Mouse (Mus musculus): ENCODE results near the gene Klhl2. TPM values are rescaled to one million over a fixed set of nuclear protein-coding genes. Genes with fewer than 3 reads are reported as not detected.
A peak's percentile ranks its signal among the peaks of the same experiment; 100 is the strongest.

Gene Klhl2
- polyA plus RNA-seq, 1 experiment from 2014 or later: 28.7 TPM

DNA sequence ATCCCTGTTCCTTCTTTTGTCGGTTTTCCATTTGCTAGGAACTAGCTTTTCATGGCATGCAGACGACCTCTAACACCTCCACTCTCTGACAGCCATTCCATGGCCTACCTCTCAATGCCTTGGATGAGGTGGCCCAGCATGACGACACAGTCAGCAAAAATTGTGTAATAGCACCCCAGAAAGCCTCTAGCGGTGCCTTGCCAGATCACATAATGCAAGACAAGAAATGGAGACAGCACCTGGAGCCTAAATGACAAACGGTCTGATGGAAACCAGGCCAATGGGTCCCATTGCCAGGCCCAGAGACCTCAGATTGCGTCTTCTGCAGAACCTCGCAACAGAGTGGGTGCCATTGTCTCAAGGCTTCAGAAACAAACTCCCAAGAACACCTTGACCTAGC, 137.3 kb downstream of the Klhl2 start:
- H3K9ac ChIP-seq: no peak overlapping the region
- H3K4me3 ChIP-seq: no peak overlapping the region
- no peaks in the 10 kb centered on the region for H3K27me3 ChIP-seq
- WGBS: 91% methylated on average over 7 of the region's 7 CpGs
- no peak overlapping the region for H3K4me2 ChIP-seq (replicated peaks)
- peaks cover 12% of the 10 kb centered on the region for H3K36me3 ChIP-seq
- no peak for ATAC-seq (ENCODE audit: low FRiP score)
- H3K9me3 ChIP-seq (replicated peaks): no peaks in the 10 kb centered on the region; the same call in 1 of the 2 replicates
- no peaks in the 10 kb centered on the region for H3K4me1 ChIP-seq
- H3K27ac ChIP-seq: no peak overlapping the region

GRCm38 (mm10) chr8:64711544-64711943, 138.3 kb downstream of the Klhl2 start:
- Histone ChIP-seq H3K9ac (no peak overlapping the region), H3K4me2 (replicated peaks) (no peak overlapping the region), H3K4me3 (no peak overlapping the region), H3K27ac (no peak overlapping the region), H3K4me1 (no peaks in the 10 kb centered on the region), H3K27me3 (no peaks in the 10 kb centered on the region), H3K36me3 (peaks cover 2% of the 10 kb centered on the region), H3K9me3 (replicated peaks) (no peaks in the 10 kb centered on the region; the same call in 1 of the 2 replicates)
- WGBS: 45% methylated on average over 1 of the region's 1 CpGs
- no peak for ATAC-seq (ENCODE audit: low FRiP score)

- no peaks in the 10 kb centered on the region for H3K36me3 ChIP-seq
- no peaks in the 10 kb centered on the region for H3K27me3 ChIP-seq
- no peak overlapping the region for H3K4me3 ChIP-seq
- no peaks in the 10 kb centered on the region for H3K9me3 ChIP-seq (replicated peaks)
- no peaks in the 10 kb centered on the region for H3K4me1 ChIP-seq
- H3K4me2 ChIP-seq (replicated peaks): no peak overlapping the region
- ATAC-seq (ENCODE audit: low FRiP score): no peak
- no peak overlapping the region for H3K27ac ChIP-seq
- no peak overlapping the region for H3K9ac ChIP-seq
These were observed 142.3 kb downstream of the Klhl2 start for GRCm38 (mm10) chr8:64707481-64707880.

GRCm38 (mm10) chr8:64703191-64703590, 146.6 kb downstream of the Klhl2 start:
- no peak for ATAC-seq (ENCODE audit: low FRiP score)
- WGBS: 91% methylated on average over 1 of the region's 1 CpGs
- Histone ChIP-seq H3K4me2 (replicated peaks) (no peak overlapping the region), H3K4me1 (no peaks in the 10 kb centered on the region), H3K9me3 (replicated peaks) (no peaks in the 10 kb centered on the region), H3K36me3 (no peaks in the 10 kb centered on the region), H3K27ac (no peak overlapping the region), H3K27me3 (no peaks in the 10 kb centered on the region), H3K9ac (no peak overlapping the region), H3K4me3 (no peak overlapping the region)

GRCm38 (mm10) chr8:64692651-64693201, 157.1 kb downstream of the Klhl2 start, which contains the start of gene Cpe:
Gene Cpe, minus strand, starts transcription at chr8:64693054.
- H3K9ac ChIP-seq: peak within 1 kb of the TSS; percentile 85
- H3K36me3 ChIP-seq: no peaks in the 10 kb centered on the region
- H3K4me2 ChIP-seq (replicated peaks): peak within 1 kb of the TSS; percentile 53
- ATAC-seq (ENCODE audit: low FRiP score): peak; percentile 99
- 0 out of 2 replicates have a peak, but pooled peaks cover 3% of the 10 kb centered on the region for H3K27me3 ChIP-seq
- H3K27ac ChIP-seq: peak within 1 kb of the TSS; percentile 97
- H3K4me3 ChIP-seq: peak within 1 kb of the TSS; percentile 63
- WGBS: under 1% methylated on average over 54 of the region's 54 CpGs
- no peaks in the 10 kb centered on the region for H3K9me3 ChIP-seq (replicated peaks)
- peaks cover 16% of the 10 kb centered on the region for H3K4me1 ChIP-seq

DNA sequence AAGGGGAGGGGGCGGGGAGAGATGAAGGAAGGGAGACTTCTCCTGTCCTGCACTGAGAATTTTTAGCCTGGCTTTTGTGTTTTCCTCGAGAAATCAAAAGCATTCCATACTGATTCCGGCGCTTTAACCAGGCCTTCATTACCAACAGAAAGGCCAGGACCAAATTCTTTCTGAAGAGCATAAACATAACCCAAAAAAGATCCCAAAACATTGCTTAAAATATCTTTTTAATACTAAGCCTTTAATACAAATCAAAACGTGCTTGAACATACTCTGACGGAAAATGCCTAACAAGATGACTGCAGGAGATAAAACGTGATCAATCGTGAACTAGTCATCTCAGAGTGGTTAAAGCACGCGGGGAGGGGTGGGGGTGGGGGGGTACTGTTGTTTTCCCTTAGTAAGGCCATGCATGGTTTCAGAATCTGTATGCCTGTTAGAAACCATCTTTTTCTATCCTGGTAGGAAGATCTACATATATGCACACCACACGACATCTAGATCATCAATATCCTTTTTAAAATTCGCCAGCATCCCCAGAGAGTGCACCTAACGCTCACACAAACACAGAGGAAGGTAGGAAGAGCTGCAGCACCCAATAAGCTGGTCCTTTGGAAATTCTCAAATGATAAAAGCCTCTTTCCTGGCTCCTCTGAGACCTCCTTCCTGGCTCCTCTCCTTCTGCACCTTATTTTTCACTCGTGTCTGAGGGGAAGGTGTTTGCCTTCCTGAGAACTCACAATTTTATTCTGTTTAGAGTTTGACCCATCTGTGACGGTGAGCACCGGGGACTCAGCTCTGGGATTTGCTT, 158.0 kb downstream of the Klhl2 start:
- 6% methylated on average over 16 of the region's 16 CpGs for WGBS
- Histone ChIP-seq H3K36me3 (no peaks in the 10 kb centered on the region), H3K4me2 (replicated peaks) (peak overlapping the region; percentile 53), H3K9ac (peak overlapping the region; percentile 85), H3K4me1 (peaks cover 16% of the 10 kb centered on the region), H3K27me3 (0 out of 2 replicates have a peak, but pooled peaks cover 3% of the 10 kb centered on the region), H3K9me3 (replicated peaks) (no peaks in the 10 kb centered on the region), H3K4me3 (peak overlapping the region; percentile 63), H3K27ac (peak overlapping the region; percentile 97)
- ATAC-seq (ENCODE audit: low FRiP score): 0 out of 2 replicates have a peak, but pooled peaks have one; percentile 2

DNA sequence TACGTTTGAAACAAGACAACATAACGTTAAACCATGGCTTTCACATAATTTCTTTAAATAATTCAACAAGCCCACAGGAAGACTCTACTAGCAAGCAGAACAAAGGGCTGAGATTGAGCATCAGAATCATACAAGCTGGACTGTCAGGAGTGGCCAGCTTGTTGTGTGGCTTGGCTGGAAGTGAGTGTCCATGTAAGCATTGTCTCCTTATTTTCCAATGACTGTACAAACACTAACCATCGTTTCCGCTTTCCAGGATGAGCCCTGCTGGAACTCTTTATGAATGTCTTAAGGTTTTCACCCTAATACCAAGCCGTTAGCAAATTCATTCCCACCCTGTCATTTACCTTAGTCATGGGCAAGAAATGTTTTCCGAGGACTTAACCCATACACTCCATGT, 159.0 kb downstream of the Klhl2 start:
- H3K9ac ChIP-seq: no peak overlapping the region
- peak overlapping the region; percentile 63 for H3K4me3 ChIP-seq

DNA sequence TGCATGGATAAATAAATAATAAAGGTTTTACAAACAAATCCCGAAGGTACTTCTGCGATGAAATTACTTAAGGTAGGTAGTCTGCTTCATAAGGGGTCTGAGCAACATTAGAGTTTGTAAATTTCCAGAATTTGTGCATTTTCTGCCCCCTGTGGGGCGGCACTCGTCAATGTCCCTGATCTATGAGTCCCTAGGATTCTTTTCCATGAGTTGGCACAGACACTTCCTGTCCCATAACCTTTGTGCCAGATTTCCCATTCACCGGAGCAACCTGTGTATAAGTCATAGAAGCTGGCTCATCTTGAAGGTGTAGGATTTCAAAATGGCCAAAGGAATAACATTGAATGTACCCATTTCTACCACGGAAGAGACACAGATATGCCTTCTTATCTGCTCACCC, 159.5 kb downstream of the Klhl2 start:
- no peaks in the 10 kb centered on the region for H3K36me3 ChIP-seq
- peak overlapping the region; percentile 12; the same call in 1 of the 2 replicates for H3K4me3 ChIP-seq
- H3K4me2 ChIP-seq (replicated peaks): peak overlapping the region; percentile 53
- WGBS: 79% methylated on average over 6 of the region's 6 CpGs
- H3K4me1 ChIP-seq: peaks cover 16% of the 10 kb centered on the region
- H3K27me3 ChIP-seq: 0 out of 2 replicates have a peak, but pooled peaks cover 3% of the 10 kb centered on the region
- ATAC-seq (ENCODE audit: low FRiP score): no peak
- H3K9ac ChIP-seq: no peak overlapping the region
- H3K27ac ChIP-seq: no peak overlapping the region
- H3K9me3 ChIP-seq (replicated peaks): no peaks in the 10 kb centered on the region

More for the DNA sequence above, 159.0 kb downstream of the Klhl2 start:
- peak overlapping the region; percentile 53 for H3K4me2 ChIP-seq (replicated peaks)
- H3K9me3 ChIP-seq (replicated peaks): no peaks in the 10 kb centered on the region
- no peaks in the 10 kb centered on the region for H3K36me3 ChIP-seq
- 0 out of 2 replicates have a peak, but pooled peaks cover 3% of the 10 kb centered on the region for H3K27me3 ChIP-seq
- WGBS: 74% methylated on average over 6 of the region's 6 CpGs
- no peak for ATAC-seq (ENCODE audit: low FRiP score)
- H3K4me1 ChIP-seq: peaks cover 16% of the 10 kb centered on the region
- no peak overlapping the region for H3K27ac ChIP-seq

Other genes with a start within 250 kb of the Klhl2 start
- 387 and 416 TPM in 2 replicates for gene Cpe, start 157.0 kb downstream of the Klhl2 start, polyA plus RNA-seq (2016; fragmentation: Nextera tagmentation; extraction: Ambion mirVana)
- gene Msmo1, start 116.2 kb downstream of the Klhl2 start, polyA plus RNA-seq (2016; fragmentation: Nextera tagmentation; extraction: Ambion mirVana): 149 and 155 TPM in 2 replicates
- 20.6 and 21.6 TPM in 2 replicates for gene Tmem192, start 97.2 kb upstream of the Klhl2 start, polyA plus RNA-seq (2016; fragmentation: Nextera tagmentation; extraction: Ambion mirVana)
- gene Trim75, start 137.8 kb upstream of the Klhl2 start, polyA plus RNA-seq (2016; fragmentation: Nextera tagmentation; extraction: Ambion mirVana): not detected in 2 replicates
- not detected in 2 replicates for gene Trim61, start 168.5 kb upstream of the Klhl2 start, polyA plus RNA-seq (2016; fragmentation: Nextera tagmentation; extraction: Ambion mirVana)
- gene Trim60, start 168.6 kb upstream of the Klhl2 start, polyA plus RNA-seq (2016; fragmentation: Nextera tagmentation; extraction: Ambion mirVana): not detected in 2 replicates
- gene Apela, start 187.3 kb upstream of the Klhl2 start, polyA plus RNA-seq (2016; fragmentation: Nextera tagmentation; extraction: Ambion mirVana): 2.1 and 2.4 TPM in 2 replicates
- not detected in 2 replicates for gene Gm10663, start 225.0 kb upstream of the Klhl2 start, polyA plus RNA-seq (2016; fragmentation: Nextera tagmentation; extraction: Ambion mirVana)